Mouse (Mus musculus): ENCODE results near the gene Irf7. TPM values are rescaled to one million over a fixed set of nuclear protein-coding genes. Genes with fewer than 3 reads are reported as not detected.

Gene Irf7
- polyA plus RNA-seq, 1 experiment from 2014 or later = 4.6 TPM

DNA sequence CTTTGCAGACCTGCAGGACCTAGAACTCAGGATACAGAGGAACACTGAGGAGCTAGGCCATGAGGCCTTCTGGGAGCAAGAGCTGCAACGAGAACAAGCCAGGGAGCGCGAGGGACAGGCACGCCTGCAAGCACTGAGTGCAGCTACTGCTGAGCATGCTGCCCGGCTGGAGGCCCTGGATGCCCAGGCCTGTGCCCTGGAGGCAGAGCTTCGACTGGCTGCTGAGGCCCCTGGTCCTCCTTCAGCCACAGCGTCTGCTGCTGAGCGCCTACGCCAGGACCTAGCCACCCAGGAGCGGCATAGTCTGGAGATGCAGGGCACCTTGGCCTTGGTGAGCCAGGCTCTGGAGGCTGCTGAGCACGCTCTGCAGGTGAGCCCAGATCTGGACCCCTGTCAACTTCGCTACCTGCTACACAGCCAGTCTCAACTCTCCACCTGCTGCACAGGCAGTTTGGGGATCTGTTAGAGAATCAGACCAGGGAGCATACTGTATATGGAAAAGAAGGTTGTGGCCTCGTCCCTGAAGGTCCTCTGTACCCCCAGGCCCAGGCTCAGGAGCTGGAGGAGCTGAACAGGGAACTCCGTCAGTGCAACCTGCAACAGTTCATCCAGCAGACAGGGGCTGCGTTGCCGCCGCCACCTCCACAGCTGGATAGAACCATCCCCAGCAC, 48.8 kb downstream of the Irf7 start:
- no peak for ATAC-seq (ENCODE audit: borderline replicate concordance, extremely low read depth, low FRiP score, low TSS enrichment)
- Histone ChIP-seq H3K4me2 (peak overlapping the region; percentile 97), H3K4me1 (peaks cover 39% of the 10 kb centered on the region), H3K9me3 (no peaks in the 10 kb centered on the region), H3K4me3 (peak overlapping the region; percentile 67), H3K36me3 (no peaks in the 10 kb centered on the region), H3K27me3 (no peaks in the 10 kb centered on the region), H3K9ac (peak overlapping the region; percentile 61; the same call in 1 of the 2 replicates), H3K27ac (no peak overlapping the region; the same call in 1 of the 2 replicates)
- WGBS = 87% methylated on average over 17 of the region's 17 CpGs

DNA sequence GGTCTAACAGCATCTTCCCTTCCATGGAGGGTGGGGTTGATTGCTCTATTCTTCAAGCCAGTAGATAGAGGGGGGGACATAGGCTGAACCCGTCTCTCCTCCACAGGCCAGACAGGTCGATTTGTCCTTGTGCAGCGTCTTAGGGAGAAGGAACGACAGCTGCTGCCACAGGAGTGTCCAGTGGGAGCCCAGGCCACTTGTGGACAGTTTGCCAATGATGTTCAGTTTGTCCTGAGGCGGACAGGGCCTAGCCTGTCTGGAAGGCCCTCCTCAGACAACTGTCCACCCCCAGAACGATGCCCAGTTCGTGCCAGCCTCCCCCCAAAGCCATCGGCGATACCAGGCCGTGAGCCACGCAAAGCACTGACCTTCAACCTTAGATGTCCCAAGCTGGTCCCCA, 49.4 kb downstream of the Irf7 start:
- Histone ChIP-seq H3K4me3 (peak overlapping the region; percentile 67), H3K4me1 (peaks cover 34% of the 10 kb centered on the region), H3K27ac (peak overlapping the region; percentile 98), H3K9me3 (no peaks in the 10 kb centered on the region), H3K27me3 (no peaks in the 10 kb centered on the region), H3K4me2 (peak overlapping the region; percentile 97), H3K36me3 (no peaks in the 10 kb centered on the region), H3K9ac (peak overlapping the region; percentile 61)
- WGBS = 77% methylated on average over 11 of the region's 11 CpGs
- ATAC-seq (ENCODE audit: borderline replicate concordance, extremely low read depth, low FRiP score, low TSS enrichment) = no peak

DNA sequence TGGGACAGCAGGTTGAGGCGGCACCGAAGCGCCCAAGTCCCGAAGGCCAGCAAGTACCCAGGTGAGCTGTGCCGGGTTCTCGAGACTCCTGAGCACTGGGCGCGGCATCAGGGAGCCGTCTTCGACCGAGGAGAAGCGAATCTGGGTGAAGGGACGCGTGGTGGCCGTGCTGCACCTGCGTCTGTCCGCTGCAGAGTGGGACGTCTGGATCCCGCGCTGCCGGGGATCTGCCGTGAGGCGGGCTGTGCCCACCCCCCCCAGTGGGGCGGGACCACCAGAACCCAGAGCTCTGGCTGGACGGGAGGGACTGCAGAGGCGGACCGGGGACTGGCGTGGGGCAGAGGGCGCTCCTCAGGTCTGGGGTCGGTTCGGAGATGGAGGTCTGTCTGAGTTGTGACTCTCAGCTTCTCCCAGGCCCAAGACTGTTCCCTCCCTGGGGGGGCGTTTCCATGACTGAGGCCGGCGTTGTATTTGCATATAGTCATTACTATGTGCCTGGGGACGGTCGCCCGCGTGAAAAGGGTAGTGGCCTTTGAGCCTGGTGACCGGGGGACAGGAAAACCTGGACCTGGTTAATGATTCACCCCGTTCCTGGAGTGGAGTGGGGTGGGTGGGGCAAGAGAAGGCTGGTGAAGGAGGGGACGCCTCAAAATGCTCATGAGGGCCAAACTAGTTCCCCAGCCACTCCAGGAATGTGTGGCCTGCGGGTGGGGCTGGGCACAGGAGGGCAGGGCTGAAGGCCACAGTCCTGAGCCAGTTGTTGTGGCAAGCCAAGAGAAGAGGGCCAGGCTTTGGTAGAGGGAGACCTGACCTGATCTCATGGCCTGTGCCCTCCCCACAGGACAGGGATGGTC, 50.2 kb downstream of the Irf7 start:
- 2% methylated on average over 42 of the region's 42 CpGs for WGBS
- peak overlapping the region; percentile 98 for H3K27ac ChIP-seq
- ATAC-seq (ENCODE audit: borderline replicate concordance, extremely low read depth, low FRiP score, low TSS enrichment) = peak; percentile 50

DNA sequence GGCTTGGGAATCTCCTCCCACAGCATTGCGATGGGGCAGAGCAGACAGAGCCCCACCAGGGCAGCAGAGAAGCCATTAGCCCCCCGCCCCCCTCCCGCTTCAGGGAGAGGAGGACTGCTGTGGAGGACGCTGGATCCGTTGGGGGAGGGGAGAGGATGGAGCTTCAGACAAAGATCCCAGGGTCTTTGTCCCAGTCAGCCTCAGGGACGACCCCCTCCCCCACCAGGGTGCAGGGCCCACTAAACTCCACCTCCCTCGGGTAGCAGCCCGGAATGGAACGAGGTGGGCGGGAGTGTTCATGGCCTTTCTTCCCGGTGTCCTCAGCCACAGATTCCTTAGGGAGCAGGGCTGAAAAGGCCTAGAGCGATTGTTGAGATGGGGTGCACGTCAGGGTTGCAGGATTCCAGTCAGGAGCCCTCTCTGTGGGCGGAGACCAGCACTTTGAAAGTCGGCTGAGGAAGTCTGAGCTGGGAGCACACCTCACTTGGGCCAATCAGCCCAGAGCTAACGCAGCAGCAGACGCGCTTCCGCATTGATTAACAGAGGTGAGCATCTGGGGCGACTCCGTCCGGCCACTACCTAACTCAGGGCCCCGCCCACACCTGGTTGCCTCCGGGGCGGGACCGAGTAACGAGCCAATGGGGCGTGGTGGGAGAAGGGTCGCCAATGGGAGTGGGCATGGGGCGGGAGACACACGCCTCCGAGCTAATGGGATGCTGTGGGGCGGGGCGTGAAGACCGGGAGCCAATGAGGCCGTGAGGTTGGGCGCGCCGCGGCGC, 51.0 kb downstream of the Irf7 start, which contains the start of gene Rassf7:
Gene Rassf7 (plus strand): TSS at position 760 of the 779 bp plus-strand sequence.
- ATAC-seq (ENCODE audit: borderline replicate concordance, extremely low read depth, low FRiP score, low TSS enrichment) = peak; percentile 93
- no peaks in the 10 kb centered on the region for H3K36me3 ChIP-seq
- WGBS = under 1% methylated on average over 41 of the region's 41 CpGs
- peak within 1 kb of the TSS; percentile 98 for H3K27ac ChIP-seq
- peak within 1 kb of the TSS; percentile 61 for H3K9ac ChIP-seq
- peak within 1 kb of the TSS; percentile 67 for H3K4me3 ChIP-seq
- no peaks in the 10 kb centered on the region for H3K9me3 ChIP-seq
- H3K27me3 ChIP-seq = no peaks in the 10 kb centered on the region
- H3K4me1 ChIP-seq = peaks cover 24% of the 10 kb centered on the region
- peak within 1 kb of the TSS; percentile 97 for H3K4me2 ChIP-seq

More for the DNA sequence above, 50.2 kb downstream of the Irf7 start:
- peak overlapping the region; percentile 67 for H3K4me3 ChIP-seq
- H3K9ac ChIP-seq = peak overlapping the region; percentile 61
- H3K4me2 ChIP-seq = peak overlapping the region; percentile 97
- H3K27me3 ChIP-seq = no peaks in the 10 kb centered on the region
- peaks cover 30% of the 10 kb centered on the region for H3K4me1 ChIP-seq
- H3K9me3 ChIP-seq = no peaks in the 10 kb centered on the region
- no peaks in the 10 kb centered on the region for H3K36me3 ChIP-seq

DNA sequence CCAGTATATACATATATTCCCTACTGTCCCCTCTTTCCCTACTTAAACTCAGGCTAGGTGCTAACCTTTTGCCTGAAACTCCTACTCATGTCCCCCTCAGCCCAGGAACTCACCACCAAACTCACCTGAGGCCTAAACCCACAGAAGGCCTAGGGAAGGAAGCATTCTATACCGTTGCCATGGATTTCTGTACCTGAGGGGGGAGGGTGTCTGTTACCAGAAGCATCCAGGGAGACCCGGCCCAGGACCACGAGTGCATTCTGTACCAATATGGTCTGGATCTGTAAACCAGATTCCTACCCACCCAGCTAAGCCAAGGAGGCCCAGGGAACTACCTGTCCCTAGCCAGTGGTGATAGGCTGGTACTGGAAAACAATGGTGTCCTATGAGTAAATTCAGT, 52.0 kb downstream of the Irf7 start:
- no peak overlapping the region for H3K4me3 ChIP-seq
- no peaks in the 10 kb centered on the region for H3K27me3 ChIP-seq
- H3K9ac ChIP-seq = no peak overlapping the region
- H3K9me3 ChIP-seq = no peaks in the 10 kb centered on the region
- peak overlapping the region; percentile 94 for H3K27ac ChIP-seq
- H3K36me3 ChIP-seq = no peaks in the 10 kb centered on the region
- WGBS = 57% methylated on average over 3 of the region's 3 CpGs
- ATAC-seq (ENCODE audit: borderline replicate concordance, extremely low read depth, low FRiP score, low TSS enrichment) = no peak
- H3K4me1 ChIP-seq = peaks cover 24% of the 10 kb centered on the region
- peak overlapping the region; percentile 4; the same call in 1 of the 2 replicates for H3K4me2 ChIP-seq

DNA sequence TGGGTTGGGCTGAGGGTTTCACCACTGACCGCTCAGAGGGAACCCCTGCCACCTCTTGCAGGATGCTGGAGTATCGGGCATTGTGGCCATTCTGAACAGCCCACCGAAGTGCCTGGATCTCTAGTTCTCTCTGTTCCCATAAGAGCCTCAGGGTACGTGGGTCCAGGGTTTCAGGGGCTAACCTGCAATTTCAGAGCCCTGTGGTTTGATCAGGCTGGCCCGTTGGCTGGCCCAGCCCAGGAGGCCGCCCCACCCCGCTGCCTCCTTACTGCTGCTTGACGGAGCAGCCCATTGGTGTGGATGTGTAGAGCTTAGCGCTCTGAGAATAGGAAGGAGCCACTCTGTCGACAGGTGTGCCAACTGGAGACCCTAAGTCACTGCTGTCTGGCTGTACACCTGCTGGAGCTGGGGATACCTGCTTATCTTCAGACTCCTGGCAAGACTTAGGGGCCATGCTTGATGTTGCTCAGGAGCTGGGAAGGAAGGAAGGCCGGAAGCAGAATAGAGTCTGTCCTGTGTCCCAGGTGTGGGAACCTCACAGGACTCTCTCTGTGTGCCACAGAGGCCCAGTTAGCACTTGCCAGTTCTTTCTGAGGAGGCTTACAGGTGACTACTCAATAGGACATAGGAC, 52.6 kb downstream of the Irf7 start, which contains the start of gene Lmntd2:
Gene Lmntd2 (minus strand): TSS at position 476 of the 631 bp plus-strand sequence.
- Histone ChIP-seq H3K27me3 (no peaks in the 10 kb centered on the region), H3K9ac (peak within 1 kb of the TSS; percentile 61), H3K4me2 (peak within 1 kb of the TSS; percentile 97), H3K4me1 (peaks cover 24% of the 10 kb centered on the region), H3K4me3 (peak within 1 kb of the TSS; percentile 67), H3K27ac (peak within 1 kb of the TSS; percentile 94), H3K36me3 (no peaks in the 10 kb centered on the region), H3K9me3 (no peaks in the 10 kb centered on the region)
- 82% methylated on average over 11 of the region's 11 CpGs for WGBS
- no peak for ATAC-seq (ENCODE audit: borderline replicate concordance, extremely low read depth, low FRiP score, low TSS enrichment)

DNA sequence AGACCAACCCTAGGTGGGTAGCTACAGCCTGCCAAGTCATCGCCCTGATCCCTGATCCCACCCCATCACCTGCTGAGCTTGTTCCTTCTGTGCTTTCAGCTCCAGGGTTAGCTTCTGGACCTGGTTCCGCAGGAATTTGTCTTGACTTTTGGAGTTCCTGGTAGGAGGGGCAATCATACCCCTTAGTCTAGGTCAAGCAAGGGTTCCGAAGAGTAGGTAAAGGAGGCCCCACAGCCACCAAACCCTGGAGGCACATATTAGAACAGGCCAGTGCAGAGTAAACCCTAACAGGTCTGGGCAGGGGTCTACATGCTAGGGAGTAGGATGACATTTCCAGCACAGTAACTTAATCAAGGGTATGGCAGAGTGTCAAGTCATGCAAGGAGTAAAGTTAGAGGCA, 53.1 kb downstream of the Irf7 start:
- ATAC-seq (ENCODE audit: borderline replicate concordance, extremely low read depth, low FRiP score, low TSS enrichment) = no peak
- Histone ChIP-seq H3K27me3 (no peaks in the 10 kb centered on the region), H3K9ac (no peak overlapping the region), H3K36me3 (no peaks in the 10 kb centered on the region), H3K27ac (no peak overlapping the region), H3K4me2 (no peak overlapping the region), H3K4me3 (no peak overlapping the region), H3K4me1 (peaks cover 21% of the 10 kb centered on the region), H3K9me3 (no peaks in the 10 kb centered on the region)
- WGBS = 81% methylated on average over 3 of the region's 3 CpGs

MicroRNAs within 50 kb of the gene (microRNA counts, 519-probe panel; counts per million panel counts)
- 2,661 counts per million, percentile 66 among the panel's probes with 10 or more counts for microRNA mmu-miR-210

Small RNA genes within 50 kb of the gene (microRNA-seq; reads per million reads assigned to microRNA genes)
- gene Mir210 = 484 reads per million, percentile 70 among the genes with 10 or more reads in this experiment

Other genes starting within 250 kb of the Irf7 start
- gene Ifitm6, start 248.6 kb downstream of the Irf7 start, polyA plus RNA-seq (2015; fragmentation: Nextera tagmentation; extraction: Ambion mirVana) = 1.4 and 1.6 TPM in 2 replicates
- not detected in 2 replicates for gene Gm17387, start 237.3 kb downstream of the Irf7 start, polyA plus RNA-seq (2015; fragmentation: Nextera tagmentation; extraction: Ambion mirVana)
- gene B4galnt4, start 205.4 kb downstream of the Irf7 start, polyA plus RNA-seq (2015; fragmentation: Nextera tagmentation; extraction: Ambion mirVana) = 5.3 and 5.8 TPM in 2 replicates
- gene Pkp3, start 188.3 kb downstream of the Irf7 start, polyA plus RNA-seq (2015; fragmentation: Nextera tagmentation; extraction: Ambion mirVana) = 14.6 and 15.2 TPM in 2 replicates
- 12.8 and 15.1 TPM in 2 replicates for gene Sigirr, start 165.9 kb downstream of the Irf7 start, polyA plus RNA-seq (2015; fragmentation: Nextera tagmentation; extraction: Ambion mirVana)
- gene Ano9, start 148.7 kb downstream of the Irf7 start, polyA plus RNA-seq (2015; fragmentation: Nextera tagmentation; extraction: Ambion mirVana) = 6.4 and 6.5 TPM in 2 replicates
- 70.1 and 70.6 TPM in 2 replicates for gene Ptdss2, start 144.1 kb downstream of the Irf7 start, polyA plus RNA-seq (2015; fragmentation: Nextera tagmentation; extraction: Ambion mirVana)
- gene Rnh1, start 93.6 kb downstream of the Irf7 start, polyA plus RNA-seq (2015; fragmentation: Nextera tagmentation; extraction: Ambion mirVana) = 143 and 152 TPM in 2 replicates
- gene Hras, start 72.5 kb downstream of the Irf7 start, polyA plus RNA-seq (2015; fragmentation: Nextera tagmentation; extraction: Ambion mirVana) = 99.9 and 102 TPM in 2 replicates
- 5.8 and 6.9 TPM in 2 replicates for gene Lrrc56, start 72.3 kb downstream of the Irf7 start, polyA plus RNA-seq (2015; fragmentation: Nextera tagmentation; extraction: Ambion mirVana)
- gene Lmntd2, start 52.4 kb downstream of the Irf7 start, polyA plus RNA-seq (2015; fragmentation: Nextera tagmentation; extraction: Ambion mirVana) = 1.1 and 1.3 TPM in 2 replicates
- gene Rassf7, start 50.6 kb downstream of the Irf7 start, polyA plus RNA-seq (2015; fragmentation: Nextera tagmentation; extraction: Ambion mirVana) = 59.7 and 62.6 TPM in 2 replicates
- 71.8 and 71.9 TPM in 2 replicates for gene Phrf1, start 37.7 kb downstream of the Irf7 start, polyA plus RNA-seq (2015; fragmentation: Nextera tagmentation; extraction: Ambion mirVana)
- gene Cdhr5, start 10.3 kb upstream of the Irf7 start, polyA plus RNA-seq (2015; fragmentation: Nextera tagmentation; extraction: Ambion mirVana) = not detected in 2 replicates
- gene Sct, start 12.7 kb upstream of the Irf7 start, polyA plus RNA-seq (2015; fragmentation: Nextera tagmentation; extraction: Ambion mirVana) = 2.3 and 2.6 TPM in 2 replicates
- 0.49 and 0.57 TPM in 2 replicates for gene Drd4, start 25.5 kb upstream of the Irf7 start, polyA plus RNA-seq (2015; fragmentation: Nextera tagmentation; extraction: Ambion mirVana)
- gene Deaf1, start 61.2 kb upstream of the Irf7 start, polyA plus RNA-seq (2015; fragmentation: Nextera tagmentation; extraction: Ambion mirVana) = 56.0 and 56.2 TPM in 2 replicates
- gene Tmem80, start 61.3 kb upstream of the Irf7 start, polyA plus RNA-seq (2015; fragmentation: Nextera tagmentation; extraction: Ambion mirVana) = 42.3 and 45.8 TPM in 2 replicates
- 29.1 and 29.8 TPM in 2 replicates for gene Eps8l2, start 72.4 kb upstream of the Irf7 start, polyA plus RNA-seq (2015; fragmentation: Nextera tagmentation; extraction: Ambion mirVana)
- gene Taldo1, start 125.7 kb upstream of the Irf7 start, polyA plus RNA-seq (2015; fragmentation: Nextera tagmentation; extraction: Ambion mirVana) = 281 and 293 TPM in 2 replicates
- gene Gatd1, start 147.7 kb upstream of the Irf7 start, polyA plus RNA-seq (2015; fragmentation: Nextera tagmentation; extraction: Ambion mirVana) = 50.8 and 51.8 TPM in 2 replicates
- gene Cend1, start 163.0 kb upstream of the Irf7 start, polyA plus RNA-seq (2015; fragmentation: Nextera tagmentation; extraction: Ambion mirVana) = 0.52 and 0.90 TPM in 2 replicates
- gene Slc25a22, start 171.4 kb upstream of the Irf7 start, polyA plus RNA-seq (2015; fragmentation: Nextera tagmentation; extraction: Ambion mirVana) = 24.9 and 25.1 TPM in 2 replicates
- 14.4 and 15.8 TPM in 2 replicates for gene Pidd1, start 177.5 kb upstream of the Irf7 start, polyA plus RNA-seq (2015; fragmentation: Nextera tagmentation; extraction: Ambion mirVana)
- gene Rplp2, start 180.9 kb upstream of the Irf7 start, polyA plus RNA-seq (2015; fragmentation: Nextera tagmentation; extraction: Ambion mirVana) = 1,155 and 1,294 TPM in 2 replicates
- gene Pnpla2, start 188.7 kb upstream of the Irf7 start, polyA plus RNA-seq (2015; fragmentation: Nextera tagmentation; extraction: Ambion mirVana) = 35.9 and 41.6 TPM in 2 replicates
- 35.6 and 40.8 TPM in 2 replicates for gene Cracr2b, start 194.6 kb upstream of the Irf7 start, polyA plus RNA-seq (2015; fragmentation: Nextera tagmentation; extraction: Ambion mirVana)
- gene Cd151, start 200.9 kb upstream of the Irf7 start, polyA plus RNA-seq (2015; fragmentation: Nextera tagmentation; extraction: Ambion mirVana) = 24.4 and 30.7 TPM in 2 replicates
- 66.9 and 69.2 TPM in 2 replicates for gene Polr2l, start 208.7 kb upstream of the Irf7 start, polyA plus RNA-seq (2015; fragmentation: Nextera tagmentation; extraction: Ambion mirVana)
- 96.9 and 100 TPM in 2 replicates for gene Tspan4, start 208.8 kb upstream of the Irf7 start, polyA plus RNA-seq (2015; fragmentation: Nextera tagmentation; extraction: Ambion mirVana)